Mouse (Mus musculus) monocyte, adult 5-6 weeks (primary cell): ENCODE data around the gene Flrt2. TPM values are rescaled to one million over a fixed set of nuclear protein-coding genes. Genes with fewer than 3 reads are reported as not detected.
"Not testable (repeated sequence)": the region's sequence is repeated elsewhere in the genome, so short reads cannot be mapped to it uniquely, and the experiment has no call there.

Experiments used
- ATAC-seq: fragments of 153-309, 156-312 bp; replicated peaks from 2 replicates; pipeline ENCODE4 v1.8.0; 2017; ENCODE audit warnings: mild to moderate bottlenecking; ENCODE audit not compliant: low TSS enrichment, insufficient number of reproducible peaks, severe bottlenecking, poor library complexity, low FRiP score
- total RNA-seq: library from RNA; stranded (forward); fragments of 200-1000, 200-491, 200-594 nt; gene quantifications from 3 replicates; pipeline ENCODE4 v1.2.3, GENCODE M21; 2017

Flrt2 gene
- not detected in 3 replicates for total RNA-seq

DNA sequence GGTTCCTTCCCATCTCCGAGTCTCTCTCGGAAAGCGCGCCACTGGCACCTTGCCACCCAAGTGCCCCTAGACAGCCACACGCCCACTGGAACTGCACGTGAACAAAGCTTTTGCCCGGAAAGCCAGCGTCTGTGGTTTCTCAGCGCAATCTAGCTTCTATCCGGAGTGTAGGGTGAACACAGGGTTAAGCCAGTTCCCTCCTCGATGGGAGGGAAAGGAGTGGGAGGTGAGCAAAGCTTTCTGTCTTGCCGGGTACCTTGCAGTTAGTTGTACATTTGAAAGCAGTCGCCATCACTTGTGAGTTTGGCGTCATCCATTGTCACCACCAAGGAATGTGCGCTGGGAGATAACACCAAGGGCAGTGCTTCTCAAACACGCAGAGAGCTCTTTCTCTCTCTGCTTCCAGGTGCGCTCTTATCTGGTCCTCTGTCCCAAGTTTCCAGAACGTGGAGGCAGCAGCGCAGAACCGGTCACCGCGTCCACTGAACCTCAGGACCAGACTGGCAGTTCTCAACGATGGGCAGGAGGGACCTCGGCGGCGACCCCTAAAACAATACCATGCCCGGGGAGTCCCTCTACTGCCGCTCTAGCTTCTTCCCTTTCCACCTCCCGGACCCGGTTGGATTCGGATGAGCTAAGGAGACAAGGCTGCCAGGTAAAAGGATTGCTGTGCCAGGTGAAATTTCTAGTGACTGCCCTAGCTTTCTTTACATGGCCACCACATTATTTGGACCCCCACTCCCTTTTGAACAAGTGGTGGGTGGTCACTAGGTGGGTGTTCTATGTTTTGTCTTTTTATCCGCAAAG is at the start of gene Flrt2:
TSS of gene Flrt2 (plus strand) at position 266 of the 807 bp plus-strand sequence.
- ATAC-seq = no peak

DNA sequence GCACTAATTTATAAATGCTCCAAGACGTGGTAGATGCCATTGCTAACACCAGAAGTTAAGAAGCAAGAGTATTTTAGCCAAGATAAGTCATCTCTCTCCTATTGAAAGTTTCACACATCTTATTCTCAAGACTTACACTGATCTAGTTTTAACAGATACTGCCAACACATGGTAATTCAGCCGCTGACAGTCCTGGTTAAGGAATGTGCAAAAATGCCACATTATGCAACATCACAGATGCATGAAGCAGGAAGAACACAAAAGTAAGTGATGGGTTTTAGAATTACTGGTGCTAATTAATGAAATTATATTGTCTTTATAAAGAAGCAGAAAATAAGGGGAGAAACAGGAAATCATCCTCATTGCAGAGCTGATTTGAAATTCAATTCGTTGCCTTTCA is 49.8 kb upstream of the Flrt2 start:
- no peak for ATAC-seq

DNA sequence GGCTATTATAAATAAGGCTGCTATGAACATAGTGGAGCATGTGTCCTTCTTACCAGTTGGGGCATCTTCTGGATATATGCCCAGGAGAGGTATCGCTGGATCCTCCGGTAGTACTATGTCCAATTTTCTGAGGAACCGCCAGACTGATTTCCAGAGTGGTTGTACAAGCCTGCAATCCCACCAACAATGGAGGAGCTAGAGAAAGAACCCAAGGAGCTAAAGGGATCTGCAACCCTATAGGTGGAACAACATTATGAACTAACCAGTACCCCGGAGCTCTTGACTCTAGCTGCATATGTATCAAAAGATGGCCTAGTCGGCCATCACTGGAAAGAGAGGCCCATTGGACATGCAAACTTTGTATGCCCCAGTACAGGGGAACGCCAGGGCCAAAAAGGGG is 44.8 kb upstream of the Flrt2 start:
- ATAC-seq = not testable (repeated sequence)

DNA sequence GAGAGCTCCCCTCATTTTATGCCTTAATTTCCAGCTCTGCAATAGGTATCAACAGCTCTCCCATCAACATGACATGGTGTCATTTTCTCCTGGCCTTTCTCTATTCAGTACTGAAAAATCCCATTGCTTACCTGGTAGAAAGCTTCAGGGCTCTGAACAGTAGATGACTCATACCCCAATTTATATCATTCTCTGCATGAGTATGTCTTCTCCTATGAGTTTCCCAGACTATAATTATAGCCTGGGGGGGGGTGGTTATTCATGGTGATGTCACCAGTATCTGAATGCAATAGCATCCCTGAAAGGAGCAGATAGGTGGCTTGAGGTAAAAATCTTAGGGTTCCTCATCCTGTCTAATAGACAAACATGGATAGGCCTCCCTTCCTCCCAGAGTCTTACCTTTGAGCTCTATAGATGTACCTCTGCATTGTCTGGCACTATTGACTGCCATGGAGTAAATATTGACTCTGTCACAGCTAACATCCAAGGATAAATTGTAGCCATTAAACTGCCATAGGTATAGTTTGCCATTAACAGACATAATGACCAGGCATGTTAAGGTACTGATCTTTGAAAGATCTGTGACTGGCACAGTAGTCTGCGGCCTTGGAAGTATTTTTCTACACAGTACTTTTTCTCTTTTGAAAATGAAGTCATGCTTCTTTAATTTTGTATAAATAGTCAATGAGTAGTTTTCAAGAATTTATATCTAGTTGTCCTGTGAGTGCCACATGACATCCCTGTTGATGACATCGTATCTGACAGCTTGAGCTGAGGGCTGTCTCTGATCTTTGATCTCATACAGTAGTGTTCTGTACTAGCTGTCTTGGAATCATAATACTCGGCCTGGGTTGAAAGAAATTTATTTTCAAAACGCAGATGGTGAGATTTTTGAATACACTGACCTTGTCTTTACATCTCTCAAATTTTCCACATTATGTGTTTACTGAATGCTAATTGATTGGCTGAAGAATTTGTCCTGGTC is 39.6 kb upstream of the Flrt2 start:
- no peak for ATAC-seq

DNA sequence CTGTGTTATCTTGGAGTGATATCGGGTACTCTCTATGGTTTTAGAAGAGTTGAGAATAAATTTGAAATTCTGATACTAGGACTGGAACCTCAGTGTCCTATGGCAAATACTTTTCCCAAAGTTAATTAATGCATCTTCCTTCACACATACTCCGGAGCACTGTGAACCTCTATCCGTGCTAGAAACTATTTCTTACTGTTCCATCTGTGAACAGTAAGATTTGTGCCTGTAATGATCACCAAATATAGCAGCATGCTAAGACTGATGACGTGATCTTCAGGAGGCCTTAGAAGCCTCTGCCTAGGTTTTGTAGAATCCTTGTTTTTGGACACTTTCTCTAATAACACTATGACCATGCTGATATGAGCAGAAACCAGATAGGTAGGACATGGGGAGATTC is 35.4 kb upstream of the Flrt2 start:
- ATAC-seq = no peak

DNA sequence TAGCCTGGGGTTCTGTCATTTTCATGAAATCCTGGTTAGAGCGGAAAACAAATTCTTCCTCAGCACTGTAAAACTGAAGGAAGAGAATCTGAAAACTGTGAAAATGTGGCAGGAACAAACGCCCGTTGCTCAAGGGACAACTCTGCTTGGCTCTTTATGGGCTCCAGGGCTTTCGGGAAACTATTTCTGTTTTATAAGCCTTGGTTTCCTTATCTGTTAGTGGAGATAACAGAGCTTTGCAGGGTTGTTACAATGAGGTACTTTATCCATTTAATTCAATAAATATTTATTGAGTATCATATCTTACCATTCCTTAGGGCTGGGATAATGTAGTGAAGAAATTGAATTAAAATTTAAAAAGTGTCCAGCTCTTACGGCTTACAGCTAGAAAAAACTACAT is 24.7 kb upstream of the Flrt2 start:
- no peak for ATAC-seq

DNA sequence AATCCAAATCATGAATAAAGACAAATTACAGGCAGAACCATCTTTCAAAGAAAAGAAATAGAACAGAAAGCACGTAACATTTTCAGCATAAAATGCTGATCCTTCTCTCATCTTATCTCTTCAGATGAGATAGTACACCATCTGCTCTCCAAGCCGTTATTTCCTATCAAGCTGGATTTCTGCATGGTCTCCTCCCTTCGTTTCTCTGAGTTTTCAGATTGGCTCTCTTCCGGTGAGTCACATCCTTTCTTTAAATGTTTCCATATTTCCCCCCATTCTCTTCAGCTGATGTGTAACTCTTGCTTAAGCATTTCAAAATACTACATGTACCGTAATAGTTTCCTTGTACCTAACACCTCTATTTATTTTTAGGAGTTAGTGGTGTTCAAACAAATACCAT is 16.3 kb upstream of the Flrt2 start:
- ATAC-seq = no peak

DNA sequence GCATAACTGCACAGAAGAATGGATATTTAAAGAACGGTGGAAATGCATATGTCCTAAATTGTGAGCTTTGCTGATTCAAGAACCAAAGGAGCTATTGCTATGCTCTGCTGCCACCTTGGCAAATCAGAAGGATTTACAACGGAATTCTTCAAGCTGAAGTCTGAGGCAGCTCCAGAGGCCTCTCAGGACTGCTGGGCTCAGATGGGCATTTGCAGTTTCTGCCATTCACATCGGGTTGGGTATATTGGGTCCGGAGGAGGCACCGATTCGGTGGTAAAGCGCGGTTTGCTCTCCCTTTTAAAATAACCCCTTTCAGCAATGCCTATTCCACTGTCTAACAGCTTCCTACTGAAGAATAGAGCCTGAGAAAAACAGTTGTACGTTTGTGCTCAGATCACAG is 1.2 kb upstream of the Flrt2 start:
- ATAC-seq = no peak

DNA sequence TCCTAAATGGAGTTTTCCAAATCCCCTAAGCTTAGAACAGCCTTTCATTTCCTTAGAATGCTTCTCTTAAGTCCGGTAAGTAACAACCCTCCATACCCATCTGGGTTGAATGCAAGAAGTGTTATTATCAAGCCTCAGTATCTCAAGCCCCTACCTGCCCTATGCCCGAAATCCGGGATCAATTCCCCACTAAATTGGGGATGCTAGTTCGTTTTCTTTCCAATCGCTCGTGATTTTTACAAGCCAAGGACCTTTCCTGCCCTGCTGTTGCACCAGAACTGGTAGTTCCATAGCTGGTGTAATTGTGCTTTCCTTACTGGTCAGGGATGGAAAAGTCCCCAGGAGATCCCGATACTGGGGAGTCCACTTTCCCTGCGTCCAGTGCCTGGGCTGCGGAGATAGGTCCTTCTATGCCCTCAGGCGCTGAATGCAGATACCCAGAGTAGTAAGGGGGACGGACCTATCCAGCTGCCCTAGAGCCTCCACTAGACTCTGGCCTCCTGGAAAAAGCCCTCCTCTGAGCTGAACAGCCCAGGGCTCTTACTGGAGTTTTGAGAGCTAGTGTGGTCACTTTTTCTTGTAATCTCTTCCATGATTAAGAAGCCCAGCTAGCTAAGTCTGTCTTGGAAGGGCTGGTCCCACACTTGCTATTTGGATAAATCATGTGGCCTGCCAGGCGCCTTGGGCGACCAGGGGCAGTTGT is 1.1 kb downstream of the Flrt2 start:
- no peak for ATAC-seq

DNA sequence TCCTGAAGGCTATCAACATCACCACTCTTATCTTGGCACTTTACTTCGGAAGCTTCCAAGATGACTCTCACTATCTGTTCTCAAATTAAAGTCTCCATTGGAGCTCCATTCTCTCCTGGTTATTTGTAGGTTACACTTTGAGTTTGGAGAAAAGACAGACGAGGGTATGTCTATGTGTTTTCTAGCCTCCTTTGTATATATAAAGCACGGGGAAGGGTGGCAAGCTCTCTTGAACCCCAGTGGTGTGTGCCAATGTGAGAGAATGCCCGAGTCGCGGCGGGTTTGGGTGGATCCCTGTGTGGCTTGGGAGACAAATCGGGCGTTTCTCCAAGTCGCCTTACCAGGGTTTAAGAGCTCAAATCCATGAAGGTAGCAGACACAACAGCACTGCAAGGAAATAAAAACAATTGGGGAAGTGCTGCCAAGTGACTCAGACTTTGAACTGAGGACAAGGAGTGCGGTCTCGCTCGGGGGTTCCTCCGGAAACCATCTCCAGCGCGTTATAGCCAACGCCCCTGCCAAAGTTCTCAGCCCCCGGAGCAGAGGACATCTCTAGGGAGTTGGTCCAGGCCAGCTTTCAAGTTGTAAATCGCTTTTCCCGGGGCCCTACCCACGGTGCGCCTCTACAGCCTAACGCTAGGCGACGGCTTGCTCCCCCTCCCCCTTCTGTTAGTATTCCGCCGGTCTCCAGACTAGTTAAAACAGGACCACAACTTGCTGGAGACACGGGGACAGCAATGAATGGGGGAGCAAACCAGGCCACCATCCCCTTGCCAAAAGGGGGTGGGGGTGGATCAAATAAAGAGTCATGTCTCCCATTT is 1.8 kb downstream of the Flrt2 start:
- peak; percentile 36; the same call in 1 of the 2 replicates for ATAC-seq

DNA sequence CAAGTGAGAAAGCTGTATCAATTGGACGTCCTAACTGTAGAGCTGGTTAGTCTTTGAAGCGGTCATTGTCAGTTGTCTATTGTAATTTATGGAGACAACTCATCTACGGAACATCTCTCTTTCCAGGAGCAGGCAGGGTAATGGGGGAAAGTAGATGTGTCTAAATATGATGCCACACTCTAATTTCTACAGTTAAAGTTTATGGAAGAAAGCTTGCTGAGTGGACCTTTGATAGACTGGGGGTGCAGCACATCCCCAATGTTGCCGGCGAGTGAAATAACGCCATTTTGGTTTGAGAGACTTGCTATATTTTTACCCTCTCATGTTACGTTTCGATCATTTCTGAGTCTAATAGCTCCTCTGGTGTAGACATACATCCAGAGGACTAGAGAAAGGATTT is 2.5 kb downstream of the Flrt2 start:
- no peak for ATAC-seq

DNA sequence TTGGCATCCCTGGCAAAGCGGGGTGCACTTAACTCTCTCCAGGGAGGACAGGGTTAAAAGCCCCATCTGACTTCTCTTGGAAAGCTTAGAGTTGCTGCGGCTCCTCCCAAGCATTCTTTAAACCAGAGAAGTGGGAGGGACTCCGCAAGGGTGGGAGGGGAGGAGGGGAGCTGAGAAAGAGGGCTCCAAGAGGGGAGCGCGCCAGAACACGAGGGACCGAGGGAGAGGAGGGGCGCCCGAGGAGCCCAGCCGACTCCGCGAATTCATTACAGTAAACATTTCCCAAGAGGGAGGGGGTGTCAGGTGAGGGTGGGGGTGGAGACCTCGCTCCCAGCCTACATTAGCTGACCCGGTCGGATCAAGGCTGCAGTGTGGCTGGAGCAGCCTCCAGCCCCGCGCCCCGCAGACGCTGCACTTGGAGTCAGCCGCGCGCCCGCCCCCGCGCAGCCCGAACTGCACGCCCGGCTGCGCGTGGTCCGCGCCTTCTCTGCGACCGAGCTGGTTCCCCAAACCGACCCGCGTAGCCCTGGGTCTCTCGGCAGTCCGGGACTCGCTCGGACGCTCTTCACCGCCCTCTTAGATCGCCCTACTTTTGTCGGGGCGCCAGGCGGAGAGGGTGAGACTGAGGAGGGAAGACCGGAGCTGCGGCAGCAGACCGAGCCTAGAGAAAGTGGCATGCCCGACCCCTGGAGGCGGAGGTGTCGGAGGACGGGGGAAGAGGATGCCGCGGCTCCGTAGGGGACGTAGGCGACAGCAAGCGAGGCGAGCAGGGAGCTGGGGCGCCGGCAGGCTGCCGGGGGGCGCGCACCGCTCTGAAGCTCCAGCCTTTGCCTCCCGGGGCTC is 3.2 kb downstream of the Flrt2 start:
- ATAC-seq = no peak

DNA sequence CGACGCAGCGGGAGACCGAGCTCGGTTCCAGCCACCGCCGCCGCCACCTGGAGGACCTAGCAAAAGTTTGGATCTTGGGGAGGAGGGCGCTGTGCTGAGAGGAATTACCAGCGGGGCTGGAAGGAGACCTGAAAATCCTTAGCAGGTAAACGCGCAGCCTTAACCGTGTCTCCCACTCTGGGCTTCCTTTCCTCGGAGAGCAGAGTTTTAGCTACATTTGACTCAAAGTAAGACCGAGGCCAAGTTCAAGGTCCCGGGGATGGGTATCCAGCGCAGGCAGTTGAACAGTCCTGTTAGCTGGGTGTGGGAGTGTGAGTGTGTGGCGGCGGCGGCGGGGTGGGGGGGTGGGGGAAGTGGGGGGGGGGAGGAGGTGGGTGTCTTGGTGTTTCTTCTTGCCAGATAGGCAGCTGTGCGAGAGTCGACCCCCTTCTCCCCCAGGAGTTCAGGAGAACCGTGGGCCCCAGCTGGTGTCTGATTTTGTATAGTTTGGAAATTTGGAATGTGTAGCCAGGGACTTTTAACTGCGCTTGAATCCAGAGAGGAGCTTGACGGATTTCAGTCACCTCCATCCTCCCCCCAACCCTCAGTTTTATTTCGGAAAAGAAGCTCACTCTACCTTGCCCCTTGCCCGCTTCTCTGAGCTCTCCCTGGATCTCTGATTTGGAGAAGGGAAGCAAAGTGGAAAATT is 4.0 kb downstream of the Flrt2 start:
- no peak for ATAC-seq

DNA sequence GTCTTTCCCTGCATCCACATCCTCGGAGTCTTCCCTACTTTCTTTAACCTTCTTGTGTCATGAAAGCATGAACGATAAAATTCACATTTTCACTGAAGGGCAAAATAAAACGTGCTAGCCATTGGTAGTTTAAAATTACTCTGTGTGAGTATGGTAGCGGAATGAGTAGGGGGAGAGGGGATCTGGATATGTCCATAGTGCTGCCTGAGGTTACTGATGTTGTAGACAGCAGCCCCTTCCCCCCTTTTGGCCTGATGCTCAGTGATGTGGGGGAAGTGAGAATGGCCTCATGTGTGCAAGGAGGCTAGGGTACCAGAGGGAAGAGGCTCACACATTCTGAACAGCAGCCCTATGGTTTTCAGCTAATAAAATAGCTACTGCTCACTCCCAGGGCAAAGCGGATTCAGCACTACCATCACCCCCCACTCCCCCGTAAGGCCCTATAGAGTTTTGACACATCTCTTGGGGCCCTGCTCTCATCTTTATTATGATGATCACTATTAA is 4.5 kb downstream of the Flrt2 start:
- ATAC-seq = no peak

DNA sequence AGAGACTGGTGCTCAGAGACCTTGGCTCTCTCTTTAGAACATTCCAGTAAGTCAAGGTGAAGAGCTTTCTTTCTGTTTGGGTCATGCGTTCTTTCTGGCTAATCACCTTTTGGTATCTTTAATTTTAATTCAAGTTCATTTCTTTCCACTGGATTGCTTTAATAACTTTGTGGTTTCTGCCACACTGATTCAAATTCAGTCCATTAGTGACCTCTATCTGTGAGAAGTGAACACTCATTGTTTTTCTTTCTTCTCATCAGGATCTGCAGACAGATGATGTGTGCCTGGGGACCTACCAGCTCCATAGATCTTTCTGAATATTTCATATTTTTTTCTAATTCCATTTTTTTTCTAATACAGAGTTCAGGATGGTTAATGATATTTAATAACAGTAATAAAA is 6.5 kb downstream of the Flrt2 start:
- no peak for ATAC-seq

DNA sequence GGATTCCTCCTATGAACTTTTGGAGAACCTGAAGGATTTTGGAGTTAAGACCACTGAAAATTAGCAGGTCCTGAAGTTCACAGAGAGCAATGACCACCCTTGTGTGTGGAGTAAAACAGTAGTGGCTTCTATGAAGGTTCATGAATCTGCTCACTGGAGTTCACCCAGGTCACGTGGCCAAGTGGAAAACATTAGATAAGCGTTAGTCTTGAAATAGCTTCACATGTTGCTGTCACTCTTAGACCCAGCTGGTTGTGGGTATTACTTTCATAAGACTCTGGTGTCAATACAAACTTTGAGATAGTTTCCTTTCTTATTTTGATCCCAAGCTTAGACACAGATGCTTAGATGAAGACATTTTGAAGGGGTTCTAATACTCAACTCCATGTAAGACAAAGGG is 8.7 kb downstream of the Flrt2 start:
- no peak for ATAC-seq

DNA sequence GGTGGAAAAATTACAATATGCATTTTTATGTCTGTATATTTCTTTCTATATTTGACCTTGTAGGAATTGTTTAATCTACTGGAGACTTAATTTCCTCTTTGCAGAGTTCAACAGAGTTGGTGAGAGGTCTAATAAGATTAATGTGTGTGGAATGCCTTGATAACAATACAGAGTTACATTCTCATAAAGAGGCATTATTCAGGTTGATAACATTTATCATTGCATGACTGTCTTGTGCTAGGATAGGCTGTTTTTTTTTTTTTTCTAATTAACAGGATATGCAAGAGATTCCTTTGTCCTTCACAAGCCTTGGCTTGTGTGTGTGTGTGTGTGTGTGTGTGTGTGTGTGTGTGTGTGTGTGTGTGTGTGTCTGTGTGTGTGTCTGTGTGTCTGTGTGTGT is 9.6 kb downstream of the Flrt2 start:
- no peak for ATAC-seq
